13 mouse cellular contexts compared by ENCODE assay signal in genomic region chr4:153798061-153798460, GRCm38 (mm10).
DNase-seq lines count a peak whose midpoint lies in the region.
"Had no signal": no experiment of that assay in that cellular context is flagged by ENCODE, and none has a peak within 500 bp of the region (broad histone marks: within the 10 kb centered on the region; RNA-seq: fewer than 3 reads in every experiment).

No protein-coding gene starts in this region.

- intact Hi-C loops in left cerebral cortex, postnatal 4 days (cut with DNase I): no loop called here
- intact Hi-C loops in left cerebral cortex, postnatal 25 days (cut with DNase I): no loop called here
- intact Hi-C loops in heart, postnatal 10 days (cut with DNase I): no loop called here

- DNase-seq in left cerebral cortex, adult 11 months (ENCODE audit: low spot score): peak; percentile 23
- DNase-seq in left cerebral cortex, postnatal 4 days: no peak
- peak; percentile 31 for DNase-seq in right cerebral cortex, postnatal 25 days
- no peak for DNase-seq in right cerebral cortex, postnatal 4 days
- DNase-seq in left cerebral cortex, postnatal 25 days (ENCODE audit: low spot score in 2 of 2): peak; percentile 17 to 69
- no peak for DNase-seq in heart, postnatal 10 days
- no peak for DNase-seq in urinary bladder, adult 18-20 months (ENCODE audit: low spot score in 2 of 2)
- DNase-seq: adrenal gland, postnatal 14 days; cerebellum, adult 18-20 months; cerebellum, adult 9-11 months; cerebellum, postnatal 36 days; gastrocnemius, postnatal 14 days; heart, postnatal 36 days had no signal

Comparison
In these comparisons a context has a peak if more than half of its experiments do, and no peak if none do; other contexts are left out.
1. DNase-seq: peak in left cerebral cortex, adult 11 months (single experiment), right cerebral cortex, postnatal 25 days (single experiment) and left cerebral cortex, postnatal 25 days (2 of 2); none in left cerebral cortex, postnatal 4 days (single experiment), right cerebral cortex, postnatal 4 days (single experiment), heart, postnatal 10 days (0 of 2) and urinary bladder, adult 18-20 months (0 of 2).